Mouse (Mus musculus) ES-Bruce4 (cell line): ENCODE results near the gene Lrch4. TPM values are rescaled to one million over a fixed set of nuclear protein-coding genes. Genes with fewer than 3 reads are reported as not detected.

Source experiments
- H3K27ac ChIP-seq: 2 replicates; pipeline ENCODE4 v1.5.1; 2012; ENCODE audit warnings: low read length, inconsistent platforms; ENCODE audit not compliant: insufficient read depth
- H3K27me3 ChIP-seq: 2 replicates; pipeline ENCODE4 v1.6.1; 2012; ENCODE audit warnings: mild to moderate bottlenecking, low read length, inconsistent platforms; ENCODE audit not compliant: control insufficient read depth, poor library complexity, insufficient read depth, severe bottlenecking
- H3K36me3 ChIP-seq: 2 replicates; pipeline ENCODE4 v1.6.1; 2012; ENCODE audit warnings: inconsistent platforms, mild to moderate bottlenecking, low read length, moderate library complexity; ENCODE audit not compliant: control insufficient read depth, poor library complexity, insufficient read depth, severe bottlenecking
- H3K4me1 ChIP-seq: one replicate; pipeline ENCODE4 v1.8.1; 2011; ENCODE audit warnings: low read length; ENCODE audit not compliant: control insufficient read depth, insufficient read depth
- H3K4me3 ChIP-seq: 2 replicates; pipeline ENCODE4 v1.5.1; 2011; ENCODE audit warnings: low read depth, mild to moderate bottlenecking, low read length
- H3K9ac ChIP-seq: 2 replicates; pipeline ENCODE4 v1.6.1; 2012; ENCODE audit warnings: low read depth, mild to moderate bottlenecking, inconsistent platforms; ENCODE audit not compliant: poor library complexity, severe bottlenecking
- H3K9me3 ChIP-seq: replicated peaks from 2 replicates; pipeline ENCODE4 v1.6.1; 2012; ENCODE audit warnings: mild to moderate bottlenecking, low read length, inconsistent platforms; ENCODE audit not compliant: control insufficient read depth, poor library complexity, insufficient read depth, severe bottlenecking
- CTCF ChIP-seq: IDR thresholded peaks from one replicate; pipeline ENCODE4 v1.8.1; 2011; ENCODE audit warnings: low read depth, low read length
- EP300 ChIP-seq: IDR thresholded peaks from 2 replicates; pipeline ENCODE4 v1.6.1; 2011; ENCODE audit warnings: low read depth, low read length; ENCODE audit not compliant: insufficient read depth
- POLR2A ChIP-seq: IDR thresholded peaks from one replicate; pipeline ENCODE4 v1.8.1; 2011; ENCODE audit warnings: low read length; ENCODE audit not compliant: insufficient read depth
- polyA plus RNA-seq: library from polyadenylated mRNA; stranded (reverse); fragments of >200 nt; gene quantifications from 2 replicates; pipeline ENCODE4 v1.2.4, GENCODE M21; 2011; ENCODE audit warnings: low read depth; ENCODE audit not compliant: missing spikeins, insufficient read depth, insufficient read length

Gene Lrch4
- polyA plus RNA-seq, 1 experiment = 25.1 TPM

GRCm38 (mm10) chr5:137595921-137596320 lies 33.0 kb upstream of the Lrch4 start:
- Histone ChIP-seq H3K27me3 (no peaks in the 10 kb centered on the region), H3K36me3 (no peaks in the 10 kb centered on the region), H3K4me1 (peaks cover 5% of the 10 kb centered on the region), H3K27ac (no peak overlapping the region), H3K9me3 (no peaks in the 10 kb centered on the region), H3K4me3 (peak overlapping the region; percentile 36), H3K9ac (peak overlapping the region; percentile 6; the same call in 1 of the 2 replicates)
- no peak for TF ChIP-seq CTCF
- TF ChIP-seq POLR2A = no peak
- no peak for TF ChIP-seq EP300

GRCm38 (mm10) chr5:137596601-137597261 lies 32.2 kb upstream of the Lrch4 start:
- H3K27ac ChIP-seq = peak overlapping the region; percentile 53
- peak overlapping the region; percentile 88 for H3K9ac ChIP-seq
- peak overlapping the region; percentile 98 for H3K4me3 ChIP-seq

GRCm38 (mm10) chr5:137597625-137598024 lies 31.3 kb upstream of the Lrch4 start:
- Histone ChIP-seq H3K27ac (peak overlapping the region; percentile 22), H3K36me3 (no peaks in the 10 kb centered on the region), H3K27me3 (no peaks in the 10 kb centered on the region), H3K4me1 (peaks cover 5% of the 10 kb centered on the region), H3K9ac (peak overlapping the region; percentile 88), H3K9me3 (no peaks in the 10 kb centered on the region), H3K4me3 (peak overlapping the region; percentile 98)
- TF ChIP-seq EP300 = no peak
- no peak for TF ChIP-seq POLR2A
- no peak for TF ChIP-seq CTCF

More at GRCm38 (mm10) chr5:137596601-137597261, 32.2 kb upstream of the Lrch4 start:
- H3K27me3 ChIP-seq = no peaks in the 10 kb centered on the region
- TF ChIP-seq CTCF = no peak
- peak; percentile 90 for TF ChIP-seq POLR2A
- no peaks in the 10 kb centered on the region for H3K36me3 ChIP-seq
- H3K4me1 ChIP-seq = peaks cover 5% of the 10 kb centered on the region
- H3K9me3 ChIP-seq = no peaks in the 10 kb centered on the region

GRCm38 (mm10) chr5:137598100-137598826 lies 30.7 kb upstream of the Lrch4 start:
- H3K9ac ChIP-seq = peak overlapping the region; percentile 88
- TF ChIP-seq POLR2A = no peak
- no peak for TF ChIP-seq CTCF
- no peak for TF ChIP-seq EP300
- H3K4me3 ChIP-seq = peak overlapping the region; percentile 98; the same call in 1 of the 2 replicates
- H3K27me3 ChIP-seq = no peaks in the 10 kb centered on the region
- H3K36me3 ChIP-seq = peaks cover 3% of the 10 kb centered on the region; the same call in 1 of the 2 replicates
- H3K4me1 ChIP-seq = peaks cover 5% of the 10 kb centered on the region
- peak overlapping the region; percentile 22 for H3K27ac ChIP-seq
- H3K9me3 ChIP-seq = no peaks in the 10 kb centered on the region

GRCm38 (mm10) chr5:137599600-137599999 lies 29.3 kb upstream of the Lrch4 start:
- Histone ChIP-seq H3K36me3 (peaks cover 3% of the 10 kb centered on the region; the same call in 1 of the 2 replicates), H3K4me3 (peak overlapping the region; percentile 98), H3K27ac (no peak overlapping the region), H3K9ac (peak overlapping the region; percentile 73), H3K4me1 (peaks cover 5% of the 10 kb centered on the region), H3K27me3 (no peaks in the 10 kb centered on the region), H3K9me3 (no peaks in the 10 kb centered on the region)
- no peak for TF ChIP-seq POLR2A

GRCm38 (mm10) chr5:137600281-137600618 lies 28.7 kb upstream of the Lrch4 start:
- H3K27ac ChIP-seq = no peak overlapping the region
- TF ChIP-seq POLR2A (peak; percentile 40), CTCF (no peak), EP300 (0 out of 2 replicates have a peak, but pooled peaks have one; percentile 14)
- peaks cover 5% of the 10 kb centered on the region for H3K4me1 ChIP-seq

More at GRCm38 (mm10) chr5:137600281-137600618, 28.7 kb upstream of the Lrch4 start:
- Histone ChIP-seq H3K4me3 (peak overlapping the region; percentile 98), H3K9me3 (no peaks in the 10 kb centered on the region), H3K27me3 (no peaks in the 10 kb centered on the region), H3K36me3 (peaks cover 4% of the 10 kb centered on the region; the same call in 1 of the 2 replicates), H3K9ac (peak overlapping the region; percentile 73)
